17 mouse cellular contexts compared by ENCODE assay signal in the genomic region with DNA sequence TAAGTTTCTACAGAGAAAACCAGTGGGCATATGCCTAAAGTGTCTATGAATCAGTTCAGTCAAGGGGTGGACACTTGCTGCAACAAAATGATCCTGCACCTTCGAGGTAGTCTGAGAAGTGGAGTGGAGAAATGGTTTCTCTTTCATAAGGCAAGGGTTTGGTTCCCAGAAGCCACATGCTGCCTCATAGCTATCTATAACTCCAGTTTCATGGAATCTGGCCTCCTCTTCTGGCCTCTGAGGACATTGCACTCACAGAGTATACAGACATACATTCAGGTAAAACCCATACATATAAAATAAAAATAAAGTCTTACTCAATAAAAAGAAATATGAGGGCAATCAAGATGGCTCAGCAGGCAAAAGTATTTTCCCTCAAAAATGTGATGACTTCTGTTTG. TPM values are rescaled to one million over a fixed set of nuclear protein-coding genes. Genes with fewer than 3 reads are reported as not detected.
DNase-seq lines count a peak whose midpoint lies in the region; ATAC-seq and TF ChIP-seq lines count a peak whose summit lies in the region.
"Had no signal": no experiment of that assay in that cellular context is flagged by ENCODE, and none has a peak within 500 bp of the region (broad histone marks: within the 10 kb centered on the region; RNA-seq: fewer than 3 reads in every experiment).

No protein-coding gene starts in this region.

- H3K36me3 ChIP-seq in kidney, postnatal 0 days (ENCODE audit: insufficient read depth, low read length): no peaks in the 10 kb centered on the region
- no peaks in the 10 kb centered on the region for H3K36me3 ChIP-seq in kidney, adult 2 months (ENCODE audit: control insufficient read depth, insufficient read depth, low read length)
- H3K36me3 ChIP-seq in C2C12 (ENCODE audit: control insufficient read depth, insufficient read depth): no peaks in the 10 kb centered on the region
- H3K36me3 ChIP-seq: lung, embryonic 15.5 days; midbrain, embryonic 12.5 days; neural tube, embryonic 13.5 days had no signal

- no peaks in the 10 kb centered on the region for H3K4me1 ChIP-seq in kidney, postnatal 0 days (replicated peaks; ENCODE audit: insufficient read depth, low read length)
- no peaks in the 10 kb centered on the region for H3K4me1 ChIP-seq in kidney, adult 2 months (ENCODE audit: control insufficient read depth, insufficient read depth, low read length)
- H3K4me1 ChIP-seq: lung, embryonic 15.5 days; midbrain, embryonic 12.5 days; neural tube, embryonic 13.5 days had no signal

- 64% methylated on average over 1 of the region's 1 CpGs for WGBS in kidney, postnatal 0 days
- 69% methylated on average over 1 of the region's 1 CpGs for WGBS in kidney, adult 2 months

- no peak for TF ChIP-seq POLR2A in kidney, adult 2 months (IDR thresholded peaks at IDR 0.05; ENCODE audit: low read depth, low read length)
- TF ChIP-seq POLR2A in brain, embryonic 14.5 days (IDR thresholded peaks at IDR 0.05; ENCODE audit: borderline replicate concordance, extremely low read depth, insufficient read depth, insufficient read length, poor library complexity, severe bottlenecking): no peak

- H3K27me3 ChIP-seq in kidney, postnatal 0 days (ENCODE audit: insufficient read depth, low read length): no peaks in the 10 kb centered on the region
- no peaks in the 10 kb centered on the region for H3K27me3 ChIP-seq in kidney, adult 2 months (replicated peaks; ENCODE audit: control insufficient read depth, insufficient read depth, low read length)
- no peaks in the 10 kb centered on the region for H3K27me3 ChIP-seq in C2C12 (ENCODE audit: control insufficient read depth, insufficient read depth, insufficient read length)
- H3K27me3 ChIP-seq: midbrain, embryonic 12.5 days; neural tube, embryonic 13.5 days had no signal

- no peak overlapping the region for H3ac ChIP-seq in C2C12 (ENCODE audit: control insufficient read depth, insufficient read length, low read depth)

- H3K79me2 ChIP-seq in C2C12 (ENCODE audit: control insufficient read depth, insufficient read depth): no peaks in the 10 kb centered on the region

- no peaks in the 10 kb centered on the region for H3K9me3 ChIP-seq in kidney, postnatal 0 days (replicated peaks; ENCODE audit: low read length)
- H3K9me3 ChIP-seq: lung, embryonic 15.5 days; midbrain, embryonic 12.5 days; neural tube, embryonic 13.5 days had no signal

- H3K79me3 ChIP-seq in C2C12 (ENCODE audit: low read depth): no peaks in the 10 kb centered on the region

- peak; percentile 42; the same call in 1 of the 2 replicates for TF ChIP-seq CTCF in kidney, postnatal 0 days (IDR thresholded peaks at IDR 0.05; ENCODE audit: low read depth)
- no peak for TF ChIP-seq CTCF in kidney, adult 2 months (conservative IDR thresholded peaks at IDR 0.05; ENCODE audit: insufficient read depth, insufficient read length, low read depth, low read length)
- TF ChIP-seq CTCF in C2C12 (IDR thresholded peaks at IDR 0.05; ENCODE audit: control insufficient read depth, insufficient read depth, insufficient read length): peak; percentile 14
- TF ChIP-seq CTCF in brain, embryonic 14.5 days (IDR thresholded peaks at IDR 0.05; ENCODE audit: borderline replicate concordance, extremely low read depth, insufficient read depth, insufficient read length): 0 out of 2 replicates have a peak, but pooled peaks have one; percentile 3

- no peak for ATAC-seq in kidney, postnatal 0 days (replicated peaks; ENCODE audit: low FRiP score, low read depth)
- ATAC-seq in megakaryocyte-erythroid progenitor cell, adult 5-6 weeks (replicated peaks; ENCODE audit: low FRiP score, low TSS enrichment, poor library complexity, severe bottlenecking): peak; percentile 85

- H3K9ac ChIP-seq in kidney, postnatal 0 days (ENCODE audit: low read depth, low read length): no peak overlapping the region
- H3K9ac ChIP-seq: hindbrain, embryonic 14.5 days; lung, embryonic 15.5 days; midbrain, embryonic 12.5 days; neural tube, embryonic 13.5 days had no signal

- H3K27ac ChIP-seq in kidney, postnatal 0 days: no peak overlapping the region
- H3K27ac ChIP-seq in kidney, adult 2 months (ENCODE audit: insufficient read depth, low read depth, low read length): no peak overlapping the region
- H3K27ac ChIP-seq: hindbrain, embryonic 14.5 days; lung, embryonic 15.5 days; midbrain, embryonic 12.5 days; neural tube, embryonic 13.5 days had no signal

- no peak for DNase-seq in kidney, postnatal 0 days (ENCODE audit: low spot score)
- no peak for DNase-seq in kidney, adult 2 months
- no peak for DNase-seq in brain, embryonic 14.5 days (ENCODE audit: low read depth)
- DNase-seq in embryo, embryonic 9.5 days (ENCODE audit: extremely low spot score): no peak
- DNase-seq in adrenal gland, postnatal 10 days: no peak
- no peak for DNase-seq in cerebellum, postnatal 4 days (ENCODE audit: low spot score in 2 of 2)
- DNase-seq: adrenal gland, adult 2 months; cerebellum, postnatal 36 days; kidney, postnatal 14 days; right cerebral cortex, adult 18-20 months had no signal

- H3K4me2 ChIP-seq in kidney, postnatal 0 days (ENCODE audit: low read length): no peak overlapping the region
- H3K4me2 ChIP-seq: heart, embryonic 11.5 days; hindbrain, embryonic 14.5 days; lung, embryonic 15.5 days; midbrain, embryonic 12.5 days; neural tube, embryonic 13.5 days had no signal

- H3K4me3 ChIP-seq in kidney, postnatal 0 days (replicated peaks; ENCODE audit: low read depth, low read length): no peak overlapping the region
- no peak overlapping the region for H3K4me3 ChIP-seq in kidney, adult 2 months (ENCODE audit: insufficient read depth, low read depth, low read length)
- no peak overlapping the region for H3K4me3 ChIP-seq in C2C12 (ENCODE audit: insufficient read depth, poor library complexity, severe bottlenecking)
- H3K4me3 ChIP-seq: lung, embryonic 15.5 days; midbrain, embryonic 12.5 days; neural tube, embryonic 13.5 days had no signal

TF ChIP-seq in C2C12, 6 proteins besides CTCF, POLR2A, EP300 and RAD21:
- TF ChIP-seq MYOD1 (IDR thresholded peaks at IDR 0.05; ENCODE audit: control insufficient read depth, insufficient read length, low read depth): no peak
- no peak for TF ChIP-seq CEBPB (IDR thresholded peaks at IDR 0.05; ENCODE audit: low read depth)
- no peak for TF ChIP-seq MYOG (IDR thresholded peaks at IDR 0.05; ENCODE audit: control insufficient read depth, extremely low read depth, insufficient read length)
- no peak for TF ChIP-seq FOSL1 (IDR thresholded peaks at IDR 0.05; ENCODE audit: insufficient read depth, low read length, poor library complexity, severe bottlenecking)
- TF ChIP-seq USF1 (IDR thresholded peaks at IDR 0.05; ENCODE audit: low read depth): no peak
- TF ChIP-seq MAX (IDR thresholded peaks at IDR 0.05): no peak

RNA-seq across cellular contexts. Expression of a gene that starts 21.8 kb away (rescaled TPM):
- polyA plus RNA-seq in kidney, postnatal 0 days (2015; fragmentation: Nextera tagmentation; extraction: Ambion mirVana): 280 and 296 TPM in 2 replicates
- 325 and 361 TPM in 2 replicates for polyA plus RNA-seq in kidney, adult 2 months (2012; rRNA removed)
- 880 TPM for polyA plus RNA-seq in C2C12 (2012; fragmentation: generic; extraction: Trizol)
- 252 and 255 TPM in 2 replicates for polyA plus RNA-seq in brain, embryonic 14.5 days (2012; rRNA removed)
- 145 and 149 TPM in 2 replicates for total RNA-seq in megakaryocyte-erythroid progenitor cell, adult 5-6 weeks (2014; fragmentation: Nextera tagmentation)
- 164 and 169 TPM in 2 replicates for total RNA-seq in megakaryocyte-erythroid progenitor cell, adult 5-6 weeks (2017)
- 100 to 1,000 TPM; 405 to 424 TPM for total RNA-seq in adrenal gland, postnatal 10 days (2021)

RNA-seq across cellular contexts. Expression of a gene that starts 22.1 kb away (rescaled TPM):
- polyA plus RNA-seq in kidney, postnatal 0 days (2015; fragmentation: Nextera tagmentation; extraction: Ambion mirVana): 0.59 and 0.62 TPM in 2 replicates
- 0.31 and 0.48 TPM in 2 replicates for polyA plus RNA-seq in kidney, adult 2 months (2012; rRNA removed)
- polyA plus RNA-seq in C2C12 (2012; fragmentation: generic; extraction: Trizol): not detected
- 0.10 and 0.22 TPM in 2 replicates for polyA plus RNA-seq in brain, embryonic 14.5 days (2012; rRNA removed)
- not detected in 2 replicates for total RNA-seq in megakaryocyte-erythroid progenitor cell, adult 5-6 weeks (2014; fragmentation: Nextera tagmentation)
- 0.50 and 0.99 TPM in 2 replicates for total RNA-seq in megakaryocyte-erythroid progenitor cell, adult 5-6 weeks (2017)
- total RNA-seq in adrenal gland, postnatal 10 days (2021): 1 to 10 TPM; 1.2 to 1.5 TPM

RNA-seq across cellular contexts. Expression of a gene that starts 55.9 kb away (rescaled TPM):
- polyA plus RNA-seq in kidney, postnatal 0 days (2015; fragmentation: Nextera tagmentation; extraction: Ambion mirVana): 11.6 and 12.1 TPM in 2 replicates
- 9.3 and 12.5 TPM in 2 replicates for polyA plus RNA-seq in kidney, adult 2 months (2012; rRNA removed)
- polyA plus RNA-seq in C2C12 (2012; fragmentation: generic; extraction: Trizol): 1.6 TPM
- polyA plus RNA-seq in brain, embryonic 14.5 days (2012; rRNA removed): 11.5 and 11.8 TPM in 2 replicates
- total RNA-seq in megakaryocyte-erythroid progenitor cell, adult 5-6 weeks (2014; fragmentation: Nextera tagmentation): 13.4 and 13.8 TPM in 2 replicates
- 9.7 and 13.6 TPM in 2 replicates for total RNA-seq in megakaryocyte-erythroid progenitor cell, adult 5-6 weeks (2017)
- total RNA-seq in adrenal gland, postnatal 10 days (2021): 10 to 100 TPM; 12.2 to 15.5 TPM
